Mouse (Mus musculus): ENCODE results near the gene Irf7. TPM values are rescaled to one million over a fixed set of nuclear protein-coding genes. Genes with fewer than 3 reads are reported as not detected.

Gene Irf7
- polyA plus RNA-seq, 1 experiment from 2014 or later = 12.8 TPM

DNA sequence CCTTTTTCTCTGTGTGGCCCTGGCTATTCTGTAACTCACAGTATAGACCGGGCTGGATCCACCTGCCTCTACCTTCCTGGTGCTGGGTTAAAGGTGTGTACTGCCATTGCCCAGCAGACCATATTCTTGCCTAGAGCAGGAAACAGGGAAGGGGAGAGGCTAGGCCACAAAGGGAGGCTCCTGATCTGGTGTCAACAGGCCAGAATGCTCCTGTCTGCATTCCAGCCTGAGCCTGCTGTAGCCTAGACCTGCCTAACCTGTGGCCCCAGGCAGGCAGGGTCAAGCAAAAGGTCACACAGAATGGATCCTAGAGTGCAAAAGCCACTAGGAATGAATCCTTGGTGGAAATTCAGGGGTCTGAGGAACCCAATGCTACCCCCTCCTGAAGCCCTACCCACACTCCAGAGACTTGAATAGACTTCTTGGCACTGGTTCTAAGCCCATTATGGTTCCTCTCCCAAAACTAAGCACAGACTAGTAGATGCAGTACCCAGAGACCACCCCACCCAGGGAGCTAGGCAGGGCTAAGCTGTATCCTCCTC lies 46.7 kb downstream of the Irf7 start:
- H3K4me3 ChIP-seq (replicated peaks) = no peak overlapping the region
- no peaks in the 10 kb centered on the region for H3K27me3 ChIP-seq
- no peaks in the 10 kb centered on the region for H3K9me3 ChIP-seq (replicated peaks)
- peaks cover 83% of the 10 kb centered on the region for H3K4me1 ChIP-seq (replicated peaks)
- peaks cover 35% of the 10 kb centered on the region for H3K36me3 ChIP-seq (replicated peaks)
- ATAC-seq (ENCODE audit: insufficient read depth) = no peak
- 0 out of 2 replicates have a peak overlapping the region, but pooled peaks have one; percentile 81 for H3K9ac ChIP-seq
- WGBS (ENCODE audit: insufficient replicate concordance) = 88% methylated on average over 1 of the region's 1 CpGs
- peak overlapping the region; percentile 85 for H3K27ac ChIP-seq (replicated peaks)
- H3K4me2 ChIP-seq = no peak overlapping the region

DNA sequence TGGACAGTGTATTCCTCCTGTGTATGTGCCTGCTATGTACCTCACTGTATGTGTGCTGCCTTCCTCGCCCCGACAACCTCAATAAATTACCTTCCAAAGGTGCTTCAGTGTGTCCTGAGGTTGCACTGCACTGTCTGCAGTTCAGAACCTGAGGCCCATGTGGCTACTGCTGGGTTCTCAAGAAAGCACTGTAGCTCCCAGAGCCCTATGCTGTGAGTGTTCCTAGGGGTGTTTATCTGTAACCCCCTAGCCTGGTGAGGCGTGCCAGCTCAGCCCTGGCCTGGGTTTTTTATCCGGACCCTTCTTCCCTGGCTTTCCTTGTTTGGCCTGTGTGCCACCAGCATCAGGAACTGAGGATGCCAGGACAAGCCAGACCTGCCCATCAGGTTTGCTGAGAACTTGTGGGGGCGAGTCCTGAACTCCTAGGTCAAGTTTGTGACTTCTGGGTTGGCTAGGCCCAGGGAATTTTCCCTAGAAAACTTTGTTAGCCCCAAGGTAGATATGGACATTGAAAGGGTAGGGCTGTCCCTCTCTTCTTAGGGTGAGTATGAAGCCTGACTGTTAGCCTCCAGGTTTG lies 47.6 kb downstream of the Irf7 start:
- peaks cover 35% of the 10 kb centered on the region for H3K36me3 ChIP-seq (replicated peaks)
- no peak overlapping the region for H3K9ac ChIP-seq
- peaks cover 93% of the 10 kb centered on the region for H3K4me1 ChIP-seq (replicated peaks)
- H3K4me3 ChIP-seq (replicated peaks) = no peak overlapping the region
- WGBS (ENCODE audit: insufficient replicate concordance) = 78% methylated on average over 5 of the region's 5 CpGs
- no peaks in the 10 kb centered on the region for H3K9me3 ChIP-seq (replicated peaks)
- H3K4me2 ChIP-seq = peak overlapping the region; percentile 16; the same call in 1 of the 2 replicates
- peak overlapping the region; percentile 85 for H3K27ac ChIP-seq (replicated peaks)
- no peaks in the 10 kb centered on the region for H3K27me3 ChIP-seq
- no peak for ATAC-seq (ENCODE audit: insufficient read depth)

DNA sequence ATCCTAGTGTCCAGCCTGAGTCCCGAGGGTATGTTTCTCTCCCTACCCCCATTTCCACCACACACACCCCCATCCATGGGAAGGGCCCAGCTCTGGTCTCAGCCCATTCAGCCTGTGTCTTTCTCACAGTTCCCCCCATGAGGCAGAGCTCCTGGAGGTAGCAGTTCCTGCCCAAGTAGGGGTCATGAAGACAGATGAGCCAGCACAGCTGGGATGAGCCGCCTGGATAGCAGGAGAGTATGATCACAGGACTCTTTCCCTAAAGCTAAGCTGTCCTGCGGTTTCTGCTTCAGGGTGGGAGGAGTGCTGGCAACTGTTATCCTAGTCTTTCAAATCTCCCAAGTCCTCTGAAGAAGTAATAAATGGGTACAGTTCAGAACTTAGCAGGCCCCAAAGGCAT lies 48.1 kb downstream of the Irf7 start:
- Histone ChIP-seq H3K27me3 (no peaks in the 10 kb centered on the region), H3K4me2 (peak overlapping the region; percentile 16; the same call in 1 of the 2 replicates), H3K9me3 (replicated peaks) (no peaks in the 10 kb centered on the region), H3K9ac (no peak overlapping the region), H3K4me3 (replicated peaks) (no peak overlapping the region), H3K27ac (replicated peaks) (peak overlapping the region; percentile 85), H3K36me3 (replicated peaks) (peaks cover 35% of the 10 kb centered on the region), H3K4me1 (replicated peaks) (peaks cover 97% of the 10 kb centered on the region)
- no peak for ATAC-seq (ENCODE audit: insufficient read depth)
- WGBS (ENCODE audit: insufficient replicate concordance) = 69% methylated on average over 3 of the region's 3 CpGs

DNA sequence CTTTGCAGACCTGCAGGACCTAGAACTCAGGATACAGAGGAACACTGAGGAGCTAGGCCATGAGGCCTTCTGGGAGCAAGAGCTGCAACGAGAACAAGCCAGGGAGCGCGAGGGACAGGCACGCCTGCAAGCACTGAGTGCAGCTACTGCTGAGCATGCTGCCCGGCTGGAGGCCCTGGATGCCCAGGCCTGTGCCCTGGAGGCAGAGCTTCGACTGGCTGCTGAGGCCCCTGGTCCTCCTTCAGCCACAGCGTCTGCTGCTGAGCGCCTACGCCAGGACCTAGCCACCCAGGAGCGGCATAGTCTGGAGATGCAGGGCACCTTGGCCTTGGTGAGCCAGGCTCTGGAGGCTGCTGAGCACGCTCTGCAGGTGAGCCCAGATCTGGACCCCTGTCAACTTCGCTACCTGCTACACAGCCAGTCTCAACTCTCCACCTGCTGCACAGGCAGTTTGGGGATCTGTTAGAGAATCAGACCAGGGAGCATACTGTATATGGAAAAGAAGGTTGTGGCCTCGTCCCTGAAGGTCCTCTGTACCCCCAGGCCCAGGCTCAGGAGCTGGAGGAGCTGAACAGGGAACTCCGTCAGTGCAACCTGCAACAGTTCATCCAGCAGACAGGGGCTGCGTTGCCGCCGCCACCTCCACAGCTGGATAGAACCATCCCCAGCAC lies 48.8 kb downstream of the Irf7 start:
- WGBS (ENCODE audit: insufficient replicate concordance) = 89% methylated on average over 17 of the region's 17 CpGs
- Histone ChIP-seq H3K4me1 (replicated peaks) (peaks cover 97% of the 10 kb centered on the region), H3K9ac (0 out of 2 replicates have a peak overlapping the region, but pooled peaks have one; percentile 89), H3K27me3 (no peaks in the 10 kb centered on the region), H3K4me3 (replicated peaks) (peak overlapping the region; percentile 80), H3K36me3 (replicated peaks) (peaks cover 35% of the 10 kb centered on the region), H3K9me3 (replicated peaks) (no peaks in the 10 kb centered on the region), H3K4me2 (peak overlapping the region; percentile 100), H3K27ac (replicated peaks) (peak overlapping the region; percentile 92)
- no peak for ATAC-seq (ENCODE audit: insufficient read depth)

DNA sequence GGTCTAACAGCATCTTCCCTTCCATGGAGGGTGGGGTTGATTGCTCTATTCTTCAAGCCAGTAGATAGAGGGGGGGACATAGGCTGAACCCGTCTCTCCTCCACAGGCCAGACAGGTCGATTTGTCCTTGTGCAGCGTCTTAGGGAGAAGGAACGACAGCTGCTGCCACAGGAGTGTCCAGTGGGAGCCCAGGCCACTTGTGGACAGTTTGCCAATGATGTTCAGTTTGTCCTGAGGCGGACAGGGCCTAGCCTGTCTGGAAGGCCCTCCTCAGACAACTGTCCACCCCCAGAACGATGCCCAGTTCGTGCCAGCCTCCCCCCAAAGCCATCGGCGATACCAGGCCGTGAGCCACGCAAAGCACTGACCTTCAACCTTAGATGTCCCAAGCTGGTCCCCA lies 49.4 kb downstream of the Irf7 start:
- H3K4me1 ChIP-seq (replicated peaks) = peaks cover 97% of the 10 kb centered on the region

DNA sequence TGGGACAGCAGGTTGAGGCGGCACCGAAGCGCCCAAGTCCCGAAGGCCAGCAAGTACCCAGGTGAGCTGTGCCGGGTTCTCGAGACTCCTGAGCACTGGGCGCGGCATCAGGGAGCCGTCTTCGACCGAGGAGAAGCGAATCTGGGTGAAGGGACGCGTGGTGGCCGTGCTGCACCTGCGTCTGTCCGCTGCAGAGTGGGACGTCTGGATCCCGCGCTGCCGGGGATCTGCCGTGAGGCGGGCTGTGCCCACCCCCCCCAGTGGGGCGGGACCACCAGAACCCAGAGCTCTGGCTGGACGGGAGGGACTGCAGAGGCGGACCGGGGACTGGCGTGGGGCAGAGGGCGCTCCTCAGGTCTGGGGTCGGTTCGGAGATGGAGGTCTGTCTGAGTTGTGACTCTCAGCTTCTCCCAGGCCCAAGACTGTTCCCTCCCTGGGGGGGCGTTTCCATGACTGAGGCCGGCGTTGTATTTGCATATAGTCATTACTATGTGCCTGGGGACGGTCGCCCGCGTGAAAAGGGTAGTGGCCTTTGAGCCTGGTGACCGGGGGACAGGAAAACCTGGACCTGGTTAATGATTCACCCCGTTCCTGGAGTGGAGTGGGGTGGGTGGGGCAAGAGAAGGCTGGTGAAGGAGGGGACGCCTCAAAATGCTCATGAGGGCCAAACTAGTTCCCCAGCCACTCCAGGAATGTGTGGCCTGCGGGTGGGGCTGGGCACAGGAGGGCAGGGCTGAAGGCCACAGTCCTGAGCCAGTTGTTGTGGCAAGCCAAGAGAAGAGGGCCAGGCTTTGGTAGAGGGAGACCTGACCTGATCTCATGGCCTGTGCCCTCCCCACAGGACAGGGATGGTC lies 50.2 kb downstream of the Irf7 start:
- H3K27ac ChIP-seq (replicated peaks) = peak overlapping the region; percentile 92
- H3K36me3 ChIP-seq (replicated peaks) = peaks cover 35% of the 10 kb centered on the region
- H3K4me3 ChIP-seq (replicated peaks) = peak overlapping the region; percentile 80
- peaks cover 97% of the 10 kb centered on the region for H3K4me1 ChIP-seq (replicated peaks)
- peak; percentile 49 for ATAC-seq (ENCODE audit: insufficient read depth)
- 1% methylated on average over 42 of the region's 42 CpGs for WGBS (ENCODE audit: insufficient replicate concordance)
- peak overlapping the region; percentile 89 for H3K9ac ChIP-seq
- H3K4me2 ChIP-seq = peak overlapping the region; percentile 100
- H3K27me3 ChIP-seq = no peaks in the 10 kb centered on the region
- H3K9me3 ChIP-seq (replicated peaks) = no peaks in the 10 kb centered on the region

More for the DNA sequence above, 49.4 kb downstream of the Irf7 start:
- ATAC-seq (ENCODE audit: insufficient read depth) = no peak
- H3K4me3 ChIP-seq (replicated peaks) = peak overlapping the region; percentile 80
- peak overlapping the region; percentile 92 for H3K27ac ChIP-seq (replicated peaks)
- H3K4me2 ChIP-seq = peak overlapping the region; percentile 100
- WGBS (ENCODE audit: insufficient replicate concordance) = 84% methylated on average over 11 of the region's 11 CpGs
- peaks cover 35% of the 10 kb centered on the region for H3K36me3 ChIP-seq (replicated peaks)
- H3K27me3 ChIP-seq = no peaks in the 10 kb centered on the region
- H3K9ac ChIP-seq = peak overlapping the region; percentile 89; the same call in 1 of the 2 replicates
- H3K9me3 ChIP-seq (replicated peaks) = no peaks in the 10 kb centered on the region

DNA sequence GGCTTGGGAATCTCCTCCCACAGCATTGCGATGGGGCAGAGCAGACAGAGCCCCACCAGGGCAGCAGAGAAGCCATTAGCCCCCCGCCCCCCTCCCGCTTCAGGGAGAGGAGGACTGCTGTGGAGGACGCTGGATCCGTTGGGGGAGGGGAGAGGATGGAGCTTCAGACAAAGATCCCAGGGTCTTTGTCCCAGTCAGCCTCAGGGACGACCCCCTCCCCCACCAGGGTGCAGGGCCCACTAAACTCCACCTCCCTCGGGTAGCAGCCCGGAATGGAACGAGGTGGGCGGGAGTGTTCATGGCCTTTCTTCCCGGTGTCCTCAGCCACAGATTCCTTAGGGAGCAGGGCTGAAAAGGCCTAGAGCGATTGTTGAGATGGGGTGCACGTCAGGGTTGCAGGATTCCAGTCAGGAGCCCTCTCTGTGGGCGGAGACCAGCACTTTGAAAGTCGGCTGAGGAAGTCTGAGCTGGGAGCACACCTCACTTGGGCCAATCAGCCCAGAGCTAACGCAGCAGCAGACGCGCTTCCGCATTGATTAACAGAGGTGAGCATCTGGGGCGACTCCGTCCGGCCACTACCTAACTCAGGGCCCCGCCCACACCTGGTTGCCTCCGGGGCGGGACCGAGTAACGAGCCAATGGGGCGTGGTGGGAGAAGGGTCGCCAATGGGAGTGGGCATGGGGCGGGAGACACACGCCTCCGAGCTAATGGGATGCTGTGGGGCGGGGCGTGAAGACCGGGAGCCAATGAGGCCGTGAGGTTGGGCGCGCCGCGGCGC lies 51.0 kb downstream of the Irf7 start, which contains the start of gene Rassf7:
Rassf7 (plus strand) TSS at position 760 of the 779 bp plus-strand sequence.
- no peaks in the 10 kb centered on the region for H3K9me3 ChIP-seq (replicated peaks)
- WGBS (ENCODE audit: insufficient replicate concordance) = 4% methylated on average over 41 of the region's 41 CpGs
- H3K4me1 ChIP-seq (replicated peaks) = peaks cover 97% of the 10 kb centered on the region
- peaks cover 31% of the 10 kb centered on the region for H3K36me3 ChIP-seq (replicated peaks)
- H3K27me3 ChIP-seq = 0 out of 2 replicates have a peak, but pooled peaks cover 4% of the 10 kb centered on the region
- ATAC-seq (ENCODE audit: insufficient read depth) = peak; percentile 94
- peak within 1 kb of the TSS; percentile 100 for H3K4me2 ChIP-seq
- H3K27ac ChIP-seq (replicated peaks) = peak within 1 kb of the TSS; percentile 92
- H3K9ac ChIP-seq = peak within 1 kb of the TSS; percentile 89
- H3K4me3 ChIP-seq (replicated peaks) = peak within 1 kb of the TSS; percentile 80

DNA sequence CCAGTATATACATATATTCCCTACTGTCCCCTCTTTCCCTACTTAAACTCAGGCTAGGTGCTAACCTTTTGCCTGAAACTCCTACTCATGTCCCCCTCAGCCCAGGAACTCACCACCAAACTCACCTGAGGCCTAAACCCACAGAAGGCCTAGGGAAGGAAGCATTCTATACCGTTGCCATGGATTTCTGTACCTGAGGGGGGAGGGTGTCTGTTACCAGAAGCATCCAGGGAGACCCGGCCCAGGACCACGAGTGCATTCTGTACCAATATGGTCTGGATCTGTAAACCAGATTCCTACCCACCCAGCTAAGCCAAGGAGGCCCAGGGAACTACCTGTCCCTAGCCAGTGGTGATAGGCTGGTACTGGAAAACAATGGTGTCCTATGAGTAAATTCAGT lies 52.0 kb downstream of the Irf7 start:
- 81% methylated on average over 3 of the region's 3 CpGs for WGBS (ENCODE audit: insufficient replicate concordance)
- peaks cover 97% of the 10 kb centered on the region for H3K4me1 ChIP-seq (replicated peaks)
- peaks cover 22% of the 10 kb centered on the region for H3K36me3 ChIP-seq (replicated peaks)
- ATAC-seq (ENCODE audit: insufficient read depth) = no peak
- H3K27ac ChIP-seq (replicated peaks) = peak overlapping the region; percentile 92
- H3K9ac ChIP-seq = no peak overlapping the region
- H3K4me2 ChIP-seq = no peak overlapping the region; the same call in 1 of the 2 replicates
- no peak overlapping the region for H3K4me3 ChIP-seq (replicated peaks)
- H3K27me3 ChIP-seq = 0 out of 2 replicates have a peak, but pooled peaks cover 4% of the 10 kb centered on the region
- H3K9me3 ChIP-seq (replicated peaks) = no peaks in the 10 kb centered on the region

DNA sequence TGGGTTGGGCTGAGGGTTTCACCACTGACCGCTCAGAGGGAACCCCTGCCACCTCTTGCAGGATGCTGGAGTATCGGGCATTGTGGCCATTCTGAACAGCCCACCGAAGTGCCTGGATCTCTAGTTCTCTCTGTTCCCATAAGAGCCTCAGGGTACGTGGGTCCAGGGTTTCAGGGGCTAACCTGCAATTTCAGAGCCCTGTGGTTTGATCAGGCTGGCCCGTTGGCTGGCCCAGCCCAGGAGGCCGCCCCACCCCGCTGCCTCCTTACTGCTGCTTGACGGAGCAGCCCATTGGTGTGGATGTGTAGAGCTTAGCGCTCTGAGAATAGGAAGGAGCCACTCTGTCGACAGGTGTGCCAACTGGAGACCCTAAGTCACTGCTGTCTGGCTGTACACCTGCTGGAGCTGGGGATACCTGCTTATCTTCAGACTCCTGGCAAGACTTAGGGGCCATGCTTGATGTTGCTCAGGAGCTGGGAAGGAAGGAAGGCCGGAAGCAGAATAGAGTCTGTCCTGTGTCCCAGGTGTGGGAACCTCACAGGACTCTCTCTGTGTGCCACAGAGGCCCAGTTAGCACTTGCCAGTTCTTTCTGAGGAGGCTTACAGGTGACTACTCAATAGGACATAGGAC lies 52.6 kb downstream of the Irf7 start, which contains the start of gene Lmntd2:
Lmntd2 (minus strand) TSS at position 476 of the 631 bp plus-strand sequence.
- Histone ChIP-seq H3K27ac (replicated peaks) (peak within 1 kb of the TSS; percentile 92), H3K4me3 (replicated peaks) (peak within 1 kb of the TSS; percentile 80), H3K36me3 (replicated peaks) (peaks cover 16% of the 10 kb centered on the region), H3K4me2 (peak within 1 kb of the TSS; percentile 100), H3K27me3 (0 out of 2 replicates have a peak, but pooled peaks cover 4% of the 10 kb centered on the region), H3K4me1 (replicated peaks) (peaks cover 97% of the 10 kb centered on the region), H3K9ac (peak within 1 kb of the TSS; percentile 57), H3K9me3 (replicated peaks) (no peaks in the 10 kb centered on the region)
- WGBS (ENCODE audit: insufficient replicate concordance) = 88% methylated on average over 11 of the region's 11 CpGs
- ATAC-seq (ENCODE audit: insufficient read depth) = no peak

DNA sequence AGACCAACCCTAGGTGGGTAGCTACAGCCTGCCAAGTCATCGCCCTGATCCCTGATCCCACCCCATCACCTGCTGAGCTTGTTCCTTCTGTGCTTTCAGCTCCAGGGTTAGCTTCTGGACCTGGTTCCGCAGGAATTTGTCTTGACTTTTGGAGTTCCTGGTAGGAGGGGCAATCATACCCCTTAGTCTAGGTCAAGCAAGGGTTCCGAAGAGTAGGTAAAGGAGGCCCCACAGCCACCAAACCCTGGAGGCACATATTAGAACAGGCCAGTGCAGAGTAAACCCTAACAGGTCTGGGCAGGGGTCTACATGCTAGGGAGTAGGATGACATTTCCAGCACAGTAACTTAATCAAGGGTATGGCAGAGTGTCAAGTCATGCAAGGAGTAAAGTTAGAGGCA lies 53.1 kb downstream of the Irf7 start:
- Histone ChIP-seq H3K36me3 (replicated peaks) (peaks cover 11% of the 10 kb centered on the region), H3K27me3 (0 out of 2 replicates have a peak, but pooled peaks cover 4% of the 10 kb centered on the region)
- ATAC-seq (ENCODE audit: insufficient read depth) = no peak

More for the DNA sequence above, 53.1 kb downstream of the Irf7 start:
- Histone ChIP-seq H3K27ac (replicated peaks) (peak overlapping the region; percentile 92), H3K4me1 (replicated peaks) (peaks cover 97% of the 10 kb centered on the region), H3K4me3 (replicated peaks) (no peak overlapping the region), H3K4me2 (no peak overlapping the region), H3K9ac (no peak overlapping the region), H3K9me3 (replicated peaks) (no peaks in the 10 kb centered on the region)
- 81% methylated on average over 3 of the region's 3 CpGs for WGBS (ENCODE audit: insufficient replicate concordance)

All from liver, embryonic 15.5 days (tissue).